Mouse (Mus musculus) intestine, embryonic 14.5 days (tissue): ENCODE data around the gene Gm11213. TPM values are rescaled to one million over a fixed set of nuclear protein-coding genes. Genes with fewer than 3 reads are reported as not detected.

Experiments
- ATAC-seq: fragments of 200-750 bp; cut with Nextera tagmentation; replicated peaks from 2 replicates; pipeline ENCODE4 v1.8.0; 2017; ENCODE audit warnings: low read depth, moderate number of reproducible peaks, moderate TSS enrichment, moderate library complexity; ENCODE audit not compliant: low FRiP score, low TSS enrichment
- DNase-seq: peaks from one replicate; pipeline ENCODE4 v3.0.0-alpha.2; 2018; ENCODE audit warnings: low spot score
- H3K27ac ChIP-seq: fragments of 300-500 bp; sonication (generic); 2 replicates; pipeline ENCODE4 v1.5.1; 2014; ENCODE audit warnings: low read depth, mild to moderate bottlenecking, control low read depth
- H3K27me3 ChIP-seq: fragments of 300-500 bp; sonication (generic); replicated peaks from 2 replicates; pipeline ENCODE4 v1.6.1; 2014; ENCODE audit warnings: low read length, control low read depth; ENCODE audit not compliant: control insufficient read depth, insufficient read depth
- H3K36me3 ChIP-seq: fragments of 300-500 bp; sonication (generic); 2 replicates; pipeline ENCODE4 v1.6.1; 2014; ENCODE audit warnings: low read length, control low read depth; ENCODE audit not compliant: control insufficient read depth, insufficient read depth
- H3K4me1 ChIP-seq: fragments of 300-500 bp; sonication (generic); replicated peaks from 2 replicates; pipeline ENCODE4 v1.6.1; 2014; ENCODE audit warnings: low read length, control low read depth, mixed read lengths; ENCODE audit not compliant: control insufficient read depth, insufficient read depth
- H3K4me2 ChIP-seq: fragments of 300-500 bp; sonication (generic); 2 replicates; pipeline ENCODE4 v1.6.1; 2014; ENCODE audit warnings: low read length
- H3K4me3 ChIP-seq: fragments of 300-500 bp; sonication (generic); 2 replicates; pipeline ENCODE4 v1.5.1; 2014; ENCODE audit warnings: low read depth, low read length, control low read depth, mixed read lengths
- H3K9ac ChIP-seq: fragments of 300-500 bp; sonication (generic); 2 replicates; pipeline ENCODE4 v1.6.1; 2014; ENCODE audit warnings: mild to moderate bottlenecking, low read length
- H3K9me3 ChIP-seq: fragments of 300-500 bp; sonication (generic); 2 replicates; pipeline ENCODE4 v1.6.1; 2016; ENCODE audit warnings: low read length, control low read depth; ENCODE audit not compliant: control insufficient read depth
- WGBS: fragments of 180-500 bp; shearing (Covaris S2); extraction: QIAGEN DNeasy Blood & Tissue Kit; methylation state at CpG from one replicate; pipeline ENCODE4 v1.1.7; 2014; 5-methylcytosine and 5-hydroxymethylcytosine counted together
- polyA plus RNA-seq: library from polyadenylated mRNA; unstranded; fragments of >200 nt; fragmentation: Nextera tagmentation; extraction: Ambion mirVana; gene quantifications from 2 replicates; pipeline ENCODE4 v1.2.1, GENCODE M21; 2014

The Gm11213 gene
- polyA plus RNA-seq: not detected in 2 replicates

DNA sequence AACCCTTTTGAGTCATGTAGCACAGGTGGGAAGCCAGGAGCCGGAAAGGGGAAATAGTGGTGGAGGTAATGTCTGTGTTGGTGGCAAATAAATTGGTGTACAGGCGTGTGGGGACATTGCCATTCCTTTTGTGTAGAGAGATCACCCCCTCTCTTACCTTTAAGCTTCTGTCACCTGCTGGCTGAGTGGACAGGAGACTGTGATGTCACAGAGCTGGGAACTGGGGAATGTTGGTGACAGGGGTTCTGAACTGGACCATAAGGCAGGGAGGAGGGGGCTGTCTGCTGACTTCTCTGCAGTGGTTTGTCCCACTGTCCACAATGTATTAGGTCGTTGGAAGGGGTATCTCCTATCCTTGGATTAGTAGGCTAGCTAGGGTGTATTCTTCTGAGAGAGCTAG, at the start of gene Gm11213:
Gm11213 (minus strand) TSS at position 317 of the 400 bp plus-strand sequence.
- Histone ChIP-seq H3K9ac (no peak within 1 kb of the TSS), H3K36me3 (no peaks in the 10 kb centered on the region), H3K27ac (no peak within 1 kb of the TSS), H3K9me3 (no peaks in the 10 kb centered on the region), H3K4me1 (no peaks in the 10 kb centered on the region), H3K4me2 (no peak within 1 kb of the TSS), H3K4me3 (no peak within 1 kb of the TSS), H3K27me3 (no peaks in the 10 kb centered on the region)
- WGBS: 75% methylated on average over 3 of the region's 3 CpGs
- ATAC-seq: no peak
- DNase-seq: no peak

- DNase-seq: no peak
- Histone ChIP-seq H3K4me3 (no peak overlapping the region), H3K27me3 (no peaks in the 10 kb centered on the region), H3K9ac (no peak overlapping the region), H3K4me1 (no peaks in the 10 kb centered on the region), H3K27ac (no peak overlapping the region), H3K9me3 (no peaks in the 10 kb centered on the region), H3K4me2 (no peak overlapping the region), H3K36me3 (no peaks in the 10 kb centered on the region)
- 43% methylated on average over 1 of the region's 1 CpGs for WGBS
- no peak for ATAC-seq
Measured at GRCm38 (mm10) chr4:63654381-63654780, 49.3 kb upstream of the Gm11213 start.

GRCm38 (mm10) chr4:63643956-63644726, 39.1 kb upstream of the Gm11213 start:
- Histone ChIP-seq H3K9me3 (no peaks in the 10 kb centered on the region), H3K4me2 (no peak overlapping the region), H3K36me3 (no peaks in the 10 kb centered on the region), H3K27me3 (no peaks in the 10 kb centered on the region), H3K9ac (no peak overlapping the region), H3K4me1 (no peaks in the 10 kb centered on the region), H3K4me3 (no peak overlapping the region), H3K27ac (no peak overlapping the region)
- DNase-seq (no peak), ATAC-seq (no peak)

DNA sequence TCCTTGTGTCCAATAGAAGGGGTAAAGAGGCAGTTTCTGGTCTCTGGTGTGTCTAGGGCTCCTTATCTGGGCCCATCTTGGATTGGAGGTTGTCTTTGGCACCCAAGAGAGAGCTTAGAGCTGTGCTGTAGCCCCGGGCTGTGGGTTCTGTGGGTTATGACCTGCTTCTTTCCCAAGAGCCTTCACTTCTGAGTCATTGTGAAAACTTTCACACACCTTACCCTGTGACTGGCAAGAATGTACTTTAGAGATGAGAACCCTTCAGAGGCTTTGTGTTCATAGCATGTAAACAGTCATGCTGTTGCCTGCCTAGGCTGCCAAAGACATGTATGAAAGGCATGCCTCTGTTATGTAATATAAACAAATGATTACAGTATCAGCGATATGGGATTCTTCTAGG, 34.8 kb upstream of the Gm11213 start:
- DNase-seq (no peak), ATAC-seq (no peak)
- Histone ChIP-seq H3K9me3 (no peaks in the 10 kb centered on the region), H3K9ac (no peak overlapping the region), H3K4me1 (no peaks in the 10 kb centered on the region), H3K4me3 (no peak overlapping the region), H3K27ac (no peak overlapping the region), H3K4me2 (no peak overlapping the region), H3K36me3 (no peaks in the 10 kb centered on the region), H3K27me3 (no peaks in the 10 kb centered on the region)
- whole genome bisulfite sequencing: 75% methylated on average over 2 of the region's 2 CpGs

- DNase-seq: no peak
- H3K27ac ChIP-seq: no peak overlapping the region
- no peaks in the 10 kb centered on the region for H3K36me3 ChIP-seq
- H3K4me2 ChIP-seq: no peak overlapping the region
- H3K9ac ChIP-seq: no peak overlapping the region
- no peak overlapping the region for H3K4me3 ChIP-seq
- H3K9me3 ChIP-seq: no peaks in the 10 kb centered on the region
- no peaks in the 10 kb centered on the region for H3K27me3 ChIP-seq
- no peak for ATAC-seq
- WGBS: 67% methylated on average over 1 of the region's 1 CpGs
- H3K4me1 ChIP-seq: no peaks in the 10 kb centered on the region
Measured at GRCm38 (mm10) chr4:63638603-63639002, 33.5 kb upstream of the Gm11213 start.

DNA sequence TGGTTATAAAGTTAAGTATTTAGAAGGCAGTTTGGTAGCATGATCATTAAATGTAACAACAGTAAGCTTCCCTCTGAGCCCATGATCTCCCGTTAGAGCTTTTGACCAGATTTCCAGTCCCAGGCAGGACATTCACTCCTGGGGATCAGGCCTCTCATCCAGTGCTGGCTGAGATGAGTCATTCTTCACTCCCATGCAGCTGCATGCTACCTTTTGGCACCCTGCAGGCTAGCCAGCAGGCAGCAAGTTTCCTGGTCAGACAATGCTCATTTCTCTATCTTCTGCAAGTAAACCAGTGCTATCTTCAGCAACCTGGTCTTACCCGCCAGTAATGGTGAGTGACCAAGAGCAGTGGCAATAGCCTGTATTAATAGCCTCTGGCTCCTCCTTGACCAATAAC, 28.1 kb upstream of the Gm11213 start:
- H3K27ac ChIP-seq: no peak overlapping the region
- no peaks in the 10 kb centered on the region for H3K4me1 ChIP-seq
- H3K4me3 ChIP-seq: no peak overlapping the region
- ATAC-seq (no peak), DNase-seq (no peak)
- H3K9ac ChIP-seq: no peak overlapping the region
- WGBS: 90% methylated on average over 2 of the region's 2 CpGs
- no peaks in the 10 kb centered on the region for H3K9me3 ChIP-seq
- H3K27me3 ChIP-seq: no peaks in the 10 kb centered on the region
- H3K4me2 ChIP-seq: no peak overlapping the region
- no peaks in the 10 kb centered on the region for H3K36me3 ChIP-seq

- Histone ChIP-seq H3K27me3 (no peaks in the 10 kb centered on the region), H3K36me3 (no peaks in the 10 kb centered on the region), H3K9ac (no peak overlapping the region), H3K4me1 (no peaks in the 10 kb centered on the region), H3K4me3 (no peak overlapping the region), H3K9me3 (no peaks in the 10 kb centered on the region), H3K4me2 (no peak overlapping the region), H3K27ac (no peak overlapping the region)
- DNase-seq (no peak), ATAC-seq (no peak)
- WGBS: 78% methylated on average over 8 of the region's 8 CpGs
Measured at GRCm38 (mm10) chr4:63627111-63627510, 22.1 kb upstream of the Gm11213 start.

DNA sequence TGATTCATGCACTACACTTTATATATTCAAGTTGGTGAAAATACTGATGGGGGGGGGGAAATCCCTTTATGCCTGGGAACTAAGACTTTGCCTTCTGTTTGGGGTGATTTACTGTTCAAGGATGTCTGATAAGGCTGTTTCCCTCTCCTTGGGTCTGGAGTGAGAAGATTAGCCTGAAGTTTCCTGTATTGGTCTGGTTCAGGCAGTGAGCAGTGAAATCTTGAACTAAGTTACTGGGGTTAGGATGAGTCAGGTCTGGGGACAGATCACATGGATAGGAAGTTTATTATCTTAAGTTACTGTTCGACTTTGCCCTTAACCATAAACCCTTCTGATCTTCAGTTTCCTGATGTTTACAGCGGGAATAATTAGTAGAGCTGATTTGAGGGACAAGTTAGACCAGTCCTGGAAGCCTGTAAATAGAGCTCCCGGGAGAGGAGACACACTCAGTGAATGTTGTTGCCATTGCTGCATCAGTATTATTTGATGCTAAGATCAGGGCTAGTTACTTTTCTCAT, 20.6 kb upstream of the Gm11213 start:
- no peaks in the 10 kb centered on the region for H3K4me1 ChIP-seq
- 35% methylated on average over 3 of the region's 3 CpGs for WGBS
- no peak overlapping the region for H3K9ac ChIP-seq
- ATAC-seq (peak; percentile 86), DNase-seq (no peak)
- H3K4me3 ChIP-seq: no peak overlapping the region
- H3K4me2 ChIP-seq: no peak overlapping the region
- no peaks in the 10 kb centered on the region for H3K27me3 ChIP-seq
- H3K9me3 ChIP-seq: no peaks in the 10 kb centered on the region
- H3K36me3 ChIP-seq: no peaks in the 10 kb centered on the region
- no peak overlapping the region for H3K27ac ChIP-seq

- 52% methylated on average over 5 of the region's 5 CpGs for WGBS
- Histone ChIP-seq H3K9me3 (no peaks in the 10 kb centered on the region), H3K4me2 (no peak within 1 kb of the TSS), H3K9ac (no peak within 1 kb of the TSS), H3K4me1 (no peaks in the 10 kb centered on the region), H3K36me3 (no peaks in the 10 kb centered on the region), H3K4me3 (no peak within 1 kb of the TSS), H3K27me3 (no peaks in the 10 kb centered on the region), H3K27ac (no peak within 1 kb of the TSS)
- ATAC-seq: no peak
- DNase-seq: peak; percentile 68
Measured at GRCm38 (mm10) chr4:63622378-63622835, 17.3 kb upstream of the Gm11213 start, which contains the start of gene Tex48. TSS of gene Tex48 (minus strand) at chr4:63622428.
